Mouse (Mus musculus) B cell, adult 2 months (primary cell): Measurements from ENCODE around the gene Slc52a3.

Experiments
- DNase-seq, 2 experiments: peaks; one replicate each; pipeline ENCODE4 v3.0.0; 2022

Slc52a3 gene

GRCm38 (mm10) chr2:152048981-152049441 is 52.7 kb downstream of the Slc52a3 start:
- no peak for DNase-seq

- no peak for DNase-seq
Measured at GRCm38 (mm10) chr2:152049611-152050270, 53.4 kb downstream of the Slc52a3 start.

- no peak for DNase-seq
Measured at GRCm38 (mm10) chr2:152050316-152050715, 54.0 kb downstream of the Slc52a3 start.

GRCm38 (mm10) chr2:152051985-152052384 is 55.7 kb downstream of the Slc52a3 start:
- no peak for DNase-seq

- DNase-seq = no peak
Measured at GRCm38 (mm10) chr2:152055406-152055805, 59.1 kb downstream of the Slc52a3 start.

- no peak for DNase-seq
Measured at GRCm38 (mm10) chr2:152056368-152057251, 60.3 kb downstream of the Slc52a3 start.

GRCm38 (mm10) chr2:152057252-152057563 is 60.9 kb downstream of the Slc52a3 start:
- no peak for DNase-seq
